Mouse (Mus musculus) bone marrow, adult 2 months (tissue): ENCODE results near the gene Gpm6b.

ENCODE experiments used
- CTCF ChIP-seq: fragments of 200-500 bp; IDR thresholded peaks from 2 replicates; pipeline ENCODE4 v1.5.1; 2011; ENCODE audit warnings: low read length, control low read depth; ENCODE audit not compliant: control insufficient read depth, insufficient read depth
- POLR2A ChIP-seq: fragments of 200-500 bp; IDR thresholded peaks from 2 replicates; pipeline ENCODE4 v1.6.1; 2011; ENCODE audit warnings: low read depth, mild to moderate bottlenecking, control low read depth, low read length, borderline replicate concordance; ENCODE audit not compliant: control insufficient read depth

DNA sequence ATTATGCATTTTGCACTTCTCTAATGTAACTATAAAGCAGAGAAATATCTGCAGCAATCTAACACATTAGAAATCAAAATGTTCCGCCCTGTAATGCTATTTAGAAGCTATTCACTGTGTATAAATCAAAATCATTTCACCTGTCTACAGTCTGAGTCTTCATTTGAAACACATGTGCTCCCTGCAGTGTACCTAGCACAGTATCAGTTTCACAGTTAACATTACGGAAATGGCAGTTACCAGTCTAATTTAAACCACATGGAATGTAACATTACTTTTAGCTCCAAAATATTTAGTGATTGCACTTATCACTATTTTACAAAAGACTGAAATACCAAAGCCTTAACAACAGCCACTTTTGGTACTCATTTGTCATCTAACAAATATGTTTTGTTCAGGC, 196.1 kb downstream of the Gpm6b start:
- TF ChIP-seq CTCF (no peak), POLR2A (no peak)
